ENCODE assay signal across 10 mouse cellular contexts in genomic region chr19:50264450-50264849, GRCm38 (mm10).
A peak's percentile ranks its signal among the peaks of the same experiment; 100 is the strongest.
DNase-seq lines count a peak whose midpoint lies in the region; ATAC-seq and TF ChIP-seq lines count a peak whose summit lies in the region.
"Had no signal": no experiment of that assay in that cellular context is flagged by ENCODE, and none has a peak within 500 bp of the region (broad histone marks: within the 10 kb centered on the region; RNA-seq: fewer than 3 reads in every experiment).

No protein-coding gene starts in this region.

- intact Hi-C loops in left cerebral cortex, postnatal 25 days (cut with DNase I): loop anchor here (5.0 kb wide), 3 partner anchors 413 to 938 kb away; partner anchors contain the start of gene Sorcs1

- H3K27ac ChIP-seq in forebrain, postnatal 0 days (ENCODE audit: low read depth, low read length): no peak overlapping the region
- H3K27ac ChIP-seq in forebrain, embryonic 16.5 days (ENCODE audit: low read length): no peak overlapping the region
- H3K27ac ChIP-seq in midbrain, postnatal 0 days (ENCODE audit: low read depth, low read length): no peak overlapping the region
- H3K27ac ChIP-seq in midbrain, embryonic 15.5 days: no peak overlapping the region
- no peak overlapping the region for H3K27ac ChIP-seq in heart, embryonic 10.5 days
- H3K27ac ChIP-seq: limb, embryonic 12.5 days had no signal

- H3K4me2 ChIP-seq in forebrain, postnatal 0 days (ENCODE audit: low read depth): no peak overlapping the region
- H3K4me2 ChIP-seq in forebrain, embryonic 16.5 days (ENCODE audit: low read length): no peak overlapping the region
- no peak overlapping the region for H3K4me2 ChIP-seq in midbrain, postnatal 0 days (ENCODE audit: low read depth, low read length, poor library complexity, severe bottlenecking)
- H3K4me2 ChIP-seq in midbrain, embryonic 15.5 days: no peak overlapping the region
- H3K4me2 ChIP-seq: limb, embryonic 12.5 days had no signal

- WGBS in forebrain, postnatal 0 days: 94% methylated on average over 1 of the region's 1 CpGs
- 89% methylated on average over 1 of the region's 1 CpGs for WGBS in forebrain, embryonic 16.5 days
- WGBS in midbrain, postnatal 0 days: 86% methylated on average over 1 of the region's 1 CpGs
- WGBS in midbrain, embryonic 15.5 days: 85% methylated on average over 1 of the region's 1 CpGs
- 78% methylated on average over 1 of the region's 1 CpGs for WGBS in heart, embryonic 10.5 days

- no peak overlapping the region for H3K4me3 ChIP-seq in forebrain, postnatal 0 days (ENCODE audit: low read depth, low read length)
- H3K4me3 ChIP-seq in forebrain, embryonic 16.5 days (replicated peaks; ENCODE audit: low read length): no peak overlapping the region
- H3K4me3 ChIP-seq in midbrain, postnatal 0 days (ENCODE audit: low read depth, low read length): no peak overlapping the region
- H3K4me3 ChIP-seq in midbrain, embryonic 15.5 days: no peak overlapping the region
- H3K4me3 ChIP-seq in heart, embryonic 10.5 days: no peak overlapping the region
- H3K4me3 ChIP-seq: limb, embryonic 12.5 days had no signal

- TF ChIP-seq CTCF in forebrain, postnatal 0 days (IDR thresholded peaks at IDR 0.05; ENCODE audit: low read depth): peak; percentile 60
- TF ChIP-seq CTCF in midbrain, postnatal 0 days (IDR thresholded peaks at IDR 0.05): peak; percentile 72

- H3K9me3 ChIP-seq in forebrain, postnatal 0 days (ENCODE audit: low read length): no peaks in the 10 kb centered on the region
- no peaks in the 10 kb centered on the region for H3K9me3 ChIP-seq in forebrain, embryonic 16.5 days (ENCODE audit: control insufficient read depth, low read length)
- no peaks in the 10 kb centered on the region for H3K9me3 ChIP-seq in midbrain, postnatal 0 days (ENCODE audit: low read length)
- H3K9me3 ChIP-seq in midbrain, embryonic 15.5 days: no peaks in the 10 kb centered on the region
- H3K9me3 ChIP-seq in heart, embryonic 10.5 days: no peaks in the 10 kb centered on the region
- H3K9me3 ChIP-seq: limb, embryonic 12.5 days had no signal

- peak; percentile 62 for DNase-seq in forebrain, postnatal 0 days
- DNase-seq in midbrain, postnatal 0 days (ENCODE audit: low spot score): peak; percentile 68
- DNase-seq in embryo, embryonic 10 days (ENCODE audit: low spot score): peak; percentile 64
- DNase-seq in left cerebral cortex, postnatal 25 days (ENCODE audit: low spot score in 2 of 2): peak; percentile 31 to 41
- DNase-seq in yolk sac, embryonic 10.5 days (ENCODE audit: low spot score): no peak
- DNase-seq in heart, embryonic 10.5 days (ENCODE audit: low spot score): no peak

- no peak for ATAC-seq in forebrain, postnatal 0 days
- ATAC-seq in forebrain, embryonic 16.5 days: no peak
- no peak for ATAC-seq in midbrain, postnatal 0 days (ENCODE audit: low FRiP score)
- no peak for ATAC-seq in midbrain, embryonic 15.5 days (replicated peaks)

- no peaks in the 10 kb centered on the region for H3K36me3 ChIP-seq in forebrain, postnatal 0 days (ENCODE audit: insufficient read depth)
- no peaks in the 10 kb centered on the region for H3K36me3 ChIP-seq in forebrain, embryonic 16.5 days (ENCODE audit: control insufficient read depth, insufficient read depth)
- H3K36me3 ChIP-seq in midbrain, postnatal 0 days (ENCODE audit: insufficient read depth, low read length): no peaks in the 10 kb centered on the region
- H3K36me3 ChIP-seq in midbrain, embryonic 15.5 days (replicated peaks): no peaks in the 10 kb centered on the region
- H3K36me3 ChIP-seq in heart, embryonic 10.5 days: no peaks in the 10 kb centered on the region
- H3K36me3 ChIP-seq: G1E; limb, embryonic 12.5 days had no signal

- H3K9ac ChIP-seq in forebrain, postnatal 0 days: no peak overlapping the region
- H3K9ac ChIP-seq in forebrain, embryonic 16.5 days (replicated peaks; ENCODE audit: low read depth, low read length): no peak overlapping the region
- H3K9ac ChIP-seq in midbrain, postnatal 0 days (replicated peaks; ENCODE audit: low read length, poor library complexity, severe bottlenecking): no peak overlapping the region
- H3K9ac ChIP-seq in midbrain, embryonic 15.5 days: no peak overlapping the region
- H3K9ac ChIP-seq: limb, embryonic 12.5 days had no signal

- H3K27me3 ChIP-seq in forebrain, postnatal 0 days (ENCODE audit: insufficient read depth, low read length): no peaks in the 10 kb centered on the region
- no peaks in the 10 kb centered on the region for H3K27me3 ChIP-seq in forebrain, embryonic 16.5 days (replicated peaks; ENCODE audit: control insufficient read depth, insufficient read depth, low read length)
- H3K27me3 ChIP-seq in midbrain, postnatal 0 days (ENCODE audit: insufficient read depth, low read length): no peaks in the 10 kb centered on the region
- no peaks in the 10 kb centered on the region for H3K27me3 ChIP-seq in midbrain, embryonic 15.5 days (replicated peaks)
- H3K27me3 ChIP-seq in heart, embryonic 10.5 days (ENCODE audit: insufficient read depth, poor library complexity, severe bottlenecking): no peaks in the 10 kb centered on the region

- no peaks in the 10 kb centered on the region for H3K4me1 ChIP-seq in forebrain, postnatal 0 days (ENCODE audit: insufficient read depth)
- H3K4me1 ChIP-seq in forebrain, embryonic 16.5 days (replicated peaks; ENCODE audit: control insufficient read depth, insufficient read depth, low read length): no peaks in the 10 kb centered on the region
- H3K4me1 ChIP-seq in midbrain, postnatal 0 days (ENCODE audit: insufficient read depth, low read length): no peaks in the 10 kb centered on the region
- H3K4me1 ChIP-seq in midbrain, embryonic 15.5 days: no peaks in the 10 kb centered on the region
- H3K4me1 ChIP-seq in heart, embryonic 10.5 days: no peaks in the 10 kb centered on the region
- H3K4me1 ChIP-seq: limb, embryonic 12.5 days had no signal

Comparison
In these comparisons a context has a peak if more than half of its experiments do, and no peak if none do; other contexts are left out.
1. DNase-seq: peak in forebrain, postnatal 0 days (single experiment), midbrain, postnatal 0 days (single experiment), embryo, embryonic 10 days (single experiment) and left cerebral cortex, postnatal 25 days (2 of 2); none in yolk sac, embryonic 10.5 days (single experiment) and heart, embryonic 10.5 days (single experiment).